In the genomic region with DNA sequence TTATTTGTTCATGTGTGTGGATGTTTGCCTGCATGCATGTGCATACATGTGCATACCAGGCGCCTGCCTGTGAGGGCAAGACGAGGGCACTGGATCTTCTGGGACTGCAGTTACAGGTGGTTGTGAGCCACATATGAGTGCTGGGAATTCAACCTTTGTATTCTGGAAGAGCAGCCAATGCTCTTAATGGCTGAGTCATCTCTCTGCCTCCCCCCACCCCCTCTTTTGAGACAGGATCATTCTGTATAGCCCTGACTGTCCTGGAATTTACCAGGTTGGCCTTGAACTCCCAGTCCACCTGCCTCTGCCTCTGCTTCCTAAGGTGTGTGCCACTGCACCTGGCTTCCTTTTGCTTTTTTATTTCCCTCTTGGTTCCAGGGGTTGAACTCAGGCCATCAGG, we compare ENCODE assay signal across 32 mouse cellular contexts. TPM values are rescaled to one million over a fixed set of nuclear protein-coding genes. Genes with fewer than 3 reads are reported as not detected.
DNase-seq lines count a peak whose midpoint lies in the region; ATAC-seq and TF ChIP-seq lines count a peak whose summit lies in the region.
"Had no signal": no experiment of that assay in that cellular context is flagged by ENCODE, and none has a peak within 500 bp of the region (broad histone marks: within the 10 kb centered on the region; RNA-seq: fewer than 3 reads in every experiment).

No protein-coding gene starts in this region.

- 0 out of 2 replicates have a peak overlapping the region, but pooled peaks have one; percentile 23 for H3K9ac ChIP-seq in liver, embryonic 11.5 days (ENCODE audit: low read depth, low read length)
- H3K9ac ChIP-seq in intestine, embryonic 16.5 days (ENCODE audit: low read depth, low read length) = no peak overlapping the region
- H3K9ac ChIP-seq: embryonic facial prominence, embryonic 12.5 days; hindbrain, embryonic 14.5 days; limb, embryonic 13.5 days; midbrain, embryonic 15.5 days; neural tube, embryonic 15.5 days had no signal

- H3K4me2 ChIP-seq in liver, embryonic 11.5 days = no peak overlapping the region
- H3K4me2 ChIP-seq in intestine, embryonic 16.5 days (ENCODE audit: low read depth, low read length) = no peak overlapping the region
- H3K4me2 ChIP-seq: embryonic facial prominence, embryonic 12.5 days; heart, embryonic 11.5 days; hindbrain, embryonic 14.5 days; limb, embryonic 13.5 days; midbrain, embryonic 15.5 days; neural tube, embryonic 15.5 days had no signal

- H3K9me3 ChIP-seq in liver, embryonic 11.5 days (ENCODE audit: control insufficient read depth, low read length) = no peaks in the 10 kb centered on the region
- H3K9me3 ChIP-seq in intestine, embryonic 16.5 days (ENCODE audit: control insufficient read depth, low read length) = no peaks in the 10 kb centered on the region
- H3K9me3 ChIP-seq: embryonic facial prominence, embryonic 12.5 days; limb, embryonic 13.5 days; midbrain, embryonic 10.5 days; midbrain, embryonic 15.5 days; neural tube, embryonic 15.5 days had no signal

- H3K27ac ChIP-seq in kidney, adult 2 months (ENCODE audit: insufficient read depth, low read depth, low read length) = peak overlapping the region; percentile 36
- no peak overlapping the region for H3K27ac ChIP-seq in liver, embryonic 11.5 days (ENCODE audit: low read depth, low read length)
- peak overlapping the region; percentile 43 for H3K27ac ChIP-seq in bone marrow macrophage, adult 2 months (ENCODE audit: insufficient read depth, low read depth, low read length)
- H3K27ac ChIP-seq in small intestine, adult 2 months (ENCODE audit: insufficient read depth, low read depth, low read length) = 0 out of 2 replicates have a peak overlapping the region, but pooled peaks have one; percentile 1
- no peak overlapping the region; the same call in 1 of the 2 replicates for H3K27ac ChIP-seq in intestine, embryonic 16.5 days (ENCODE audit: low read length)
- H3K27ac ChIP-seq: embryonic facial prominence, embryonic 12.5 days; hindbrain, embryonic 14.5 days; limb, embryonic 13.5 days; midbrain, embryonic 10.5 days; midbrain, embryonic 15.5 days; neural tube, embryonic 15.5 days had no signal

- H3K36me3 ChIP-seq in kidney, adult 2 months (ENCODE audit: control insufficient read depth, insufficient read depth, low read length) = no peaks in the 10 kb centered on the region
- no peaks in the 10 kb centered on the region for H3K36me3 ChIP-seq in liver, embryonic 11.5 days (ENCODE audit: control insufficient read depth, insufficient read depth, low read length)
- H3K36me3 ChIP-seq in small intestine, adult 2 months (ENCODE audit: control insufficient read depth, insufficient read depth, low read length) = no peaks in the 10 kb centered on the region
- H3K36me3 ChIP-seq in intestine, embryonic 16.5 days (ENCODE audit: control insufficient read depth, insufficient read depth, low read length) = no peaks in the 10 kb centered on the region
- H3K36me3 ChIP-seq: embryonic facial prominence, embryonic 12.5 days; limb, embryonic 13.5 days; midbrain, embryonic 10.5 days; midbrain, embryonic 15.5 days; neural tube, embryonic 15.5 days had no signal

- H3K27me3 ChIP-seq in kidney, adult 2 months (replicated peaks; ENCODE audit: control insufficient read depth, insufficient read depth, low read length) = no peaks in the 10 kb centered on the region
- H3K27me3 ChIP-seq in liver, embryonic 11.5 days (replicated peaks; ENCODE audit: control insufficient read depth, insufficient read depth, low read length) = no peaks in the 10 kb centered on the region
- H3K27me3 ChIP-seq in small intestine, adult 2 months (ENCODE audit: control insufficient read depth, insufficient read depth, low read length) = no peaks in the 10 kb centered on the region
- H3K27me3 ChIP-seq in intestine, embryonic 16.5 days (replicated peaks; ENCODE audit: control insufficient read depth, insufficient read depth, low read length) = no peaks in the 10 kb centered on the region
- H3K27me3 ChIP-seq: embryonic facial prominence, embryonic 12.5 days; limb, embryonic 13.5 days; midbrain, embryonic 15.5 days; neural tube, embryonic 15.5 days had no signal

- no peak for ATAC-seq in liver, embryonic 11.5 days (replicated peaks; ENCODE audit: low FRiP score)
- no peak for ATAC-seq in intestine, embryonic 16.5 days
- ATAC-seq: forebrain, embryonic 14.5 days; lung, postnatal 0 days; midbrain, embryonic 15.5 days had no signal

- peaks cover 63% of the 10 kb centered on the region for H3K4me1 ChIP-seq in kidney, adult 2 months (ENCODE audit: control insufficient read depth, insufficient read depth, low read length)
- H3K4me1 ChIP-seq in liver, embryonic 11.5 days (replicated peaks; ENCODE audit: control insufficient read depth, insufficient read depth, low read length) = peaks cover 93% of the 10 kb centered on the region
- H3K4me1 ChIP-seq in bone marrow macrophage, adult 2 months (ENCODE audit: control insufficient read depth, insufficient read depth, low read length) = peaks cover 74% of the 10 kb centered on the region
- H3K4me1 ChIP-seq in small intestine, adult 2 months (ENCODE audit: control insufficient read depth, insufficient read depth, insufficient read length, low read length) = peaks cover 31% of the 10 kb centered on the region
- peaks cover 42% of the 10 kb centered on the region for H3K4me1 ChIP-seq in intestine, embryonic 16.5 days (ENCODE audit: control insufficient read depth, insufficient read depth, low read length)

- no peak for TF ChIP-seq POLR2A in kidney, adult 2 months (IDR thresholded peaks at IDR 0.05; ENCODE audit: low read depth, low read length)
- no peak for TF ChIP-seq POLR2A in bone marrow macrophage, adult 2 months (IDR thresholded peaks at IDR 0.05; ENCODE audit: borderline replicate concordance, low read depth, low read length)
- no peak for TF ChIP-seq POLR2A in small intestine, adult 2 months (IDR thresholded peaks at IDR 0.05; ENCODE audit: low read depth, low read length)

- TF ChIP-seq CTCF in kidney, adult 2 months (conservative IDR thresholded peaks at IDR 0.05; ENCODE audit: insufficient read depth, insufficient read length, low read depth, low read length) = no peak
- TF ChIP-seq CTCF in bone marrow macrophage, adult 2 months (IDR thresholded peaks at IDR 0.05; ENCODE audit: low read depth, low read length) = no peak
- no peak for TF ChIP-seq CTCF in small intestine, adult 2 months (IDR thresholded peaks at IDR 0.05; ENCODE audit: extremely low read depth, insufficient read length, insufficient replicate concordance, low read depth, low read length)

- DNase-seq in kidney, adult 2 months = no peak
- no peak for DNase-seq in kidney, postnatal 4 days
- no peak for DNase-seq in liver, embryonic 11.5 days (ENCODE audit: low spot score)
- no peak for DNase-seq in liver
- DNase-seq in frontal cortex, postnatal 36 days (ENCODE audit: low spot score in 2 of 2) = no peak
- DNase-seq: adrenal gland, adult 8-10 months; cerebellum, adult 11 months; cerebellum, adult 9-11 months; embryo, embryonic 11 days; gastrocnemius, postnatal 25 days; heart, adult 18-20 months; heart, postnatal 36 days; kidney, adult 11 months; lung, adult 18-20 months; lung, postnatal 4 days; right cerebral cortex, postnatal 4 days; thymus, postnatal 4 days had no signal

- 60% methylated on average over 2 of the region's 2 CpGs for WGBS in kidney, adult 2 months
- 79% methylated on average over 2 of the region's 2 CpGs for WGBS in liver, embryonic 11.5 days
- 61% methylated on average over 2 of the region's 2 CpGs for WGBS in small intestine, adult 2 months
- WGBS in intestine, embryonic 16.5 days = 83% methylated on average over 2 of the region's 2 CpGs

- H3K4me3 ChIP-seq in kidney, adult 2 months (ENCODE audit: insufficient read depth, low read depth, low read length) = no peak overlapping the region
- no peak overlapping the region for H3K4me3 ChIP-seq in liver, embryonic 11.5 days (ENCODE audit: low read depth, low read length)
- H3K4me3 ChIP-seq in bone marrow macrophage, adult 2 months (ENCODE audit: insufficient read depth, low read length) = no peak overlapping the region
- H3K4me3 ChIP-seq in small intestine, adult 2 months (ENCODE audit: low read depth, low read length) = no peak overlapping the region
- no peak overlapping the region for H3K4me3 ChIP-seq in intestine, embryonic 16.5 days (ENCODE audit: low read length)
- H3K4me3 ChIP-seq: embryonic facial prominence, embryonic 12.5 days; limb, embryonic 13.5 days; midbrain, embryonic 10.5 days; midbrain, embryonic 15.5 days; neural tube, embryonic 15.5 days had no signal

RNA-seq across cellular contexts. Expression of a gene that starts 2.7 kb away (rescaled TPM):
- 39.1 and 43.0 TPM in 2 replicates for polyA plus RNA-seq in kidney, adult 2 months (2012; rRNA removed)
- 13.4 and 15.1 TPM in 2 replicates for polyA plus RNA-seq in liver, embryonic 11.5 days (2014; fragmentation: Nextera tagmentation; extraction: Ambion mirVana)
- polyA plus RNA-seq in bone marrow macrophage, adult 2 months (2012; ENCODE audit: insufficient read depth, insufficient read length, missing spikeins) = 34.5 and 34.7 TPM in 2 replicates
- 4.0 and 6.8 TPM in 2 replicates for polyA plus RNA-seq in small intestine, adult 2 months (2012; rRNA removed)
- polyA plus RNA-seq in intestine, embryonic 16.5 days (2015; fragmentation: Nextera tagmentation; extraction: Ambion mirVana) = 2.3 and 2.5 TPM in 2 replicates

RNA-seq across cellular contexts. Expression of a gene that starts 22.4 kb away (rescaled TPM):
- polyA plus RNA-seq in kidney, adult 2 months (2012; rRNA removed) = not detected in 2 replicates
- not detected in 2 replicates for polyA plus RNA-seq in liver, embryonic 11.5 days (2014; fragmentation: Nextera tagmentation; extraction: Ambion mirVana)
- not detected in 2 replicates for polyA plus RNA-seq in bone marrow macrophage, adult 2 months (2012; ENCODE audit: insufficient read depth, insufficient read length, missing spikeins)
- 0.32 and 2.0 TPM in 2 replicates for polyA plus RNA-seq in small intestine, adult 2 months (2012; rRNA removed)
- 33.9 and 44.0 TPM in 2 replicates for polyA plus RNA-seq in intestine, embryonic 16.5 days (2015; fragmentation: Nextera tagmentation; extraction: Ambion mirVana)
- polyA plus RNA-seq: forebrain, embryonic 14.5 days; heart, embryonic 11.5 days; heart, embryonic 16.5 days; hindbrain, embryonic 14.5 days; lung, postnatal 0 days; midbrain, embryonic 10.5 days; neural tube, embryonic 15.5 days; testis, adult 2 months; thymus, postnatal 0 days had no signal

RNA-seq across cellular contexts. Expression of a gene that starts 23.6 kb away (rescaled TPM):
- polyA plus RNA-seq in kidney, adult 2 months (2012; rRNA removed) = 114 and 125 TPM in 2 replicates
- 98.1 and 103 TPM in 2 replicates for polyA plus RNA-seq in liver, embryonic 11.5 days (2014; fragmentation: Nextera tagmentation; extraction: Ambion mirVana)
- 31.4 and 36.1 TPM in 2 replicates for polyA plus RNA-seq in bone marrow macrophage, adult 2 months (2012; ENCODE audit: insufficient read depth, insufficient read length, missing spikeins)
- 58.8 and 104 TPM in 2 replicates for polyA plus RNA-seq in small intestine, adult 2 months (2012; rRNA removed)
- 183 and 195 TPM in 2 replicates for polyA plus RNA-seq in intestine, embryonic 16.5 days (2015; fragmentation: Nextera tagmentation; extraction: Ambion mirVana)

RNA-seq across cellular contexts. Expression of a gene that starts 30.2 kb away (rescaled TPM):
- 3.0 and 4.3 TPM in 2 replicates for polyA plus RNA-seq in kidney, adult 2 months (2012; rRNA removed)
- 1.5 and 1.6 TPM in 2 replicates for polyA plus RNA-seq in liver, embryonic 11.5 days (2014; fragmentation: Nextera tagmentation; extraction: Ambion mirVana)
- 13.2 and 14.4 TPM in 2 replicates for polyA plus RNA-seq in bone marrow macrophage, adult 2 months (2012; ENCODE audit: insufficient read depth, insufficient read length, missing spikeins)
- 3.0 and 3.5 TPM in 2 replicates for polyA plus RNA-seq in small intestine, adult 2 months (2012; rRNA removed)
- polyA plus RNA-seq in intestine, embryonic 16.5 days (2015; fragmentation: Nextera tagmentation; extraction: Ambion mirVana) = 0.87 and 1.0 TPM in 2 replicates

RNA-seq across cellular contexts. Expression of a gene that starts 48.1 kb away (rescaled TPM):
- polyA plus RNA-seq in kidney, adult 2 months (2012; rRNA removed) = 2.7 and 3.8 TPM in 2 replicates
- 0.38 and 0.58 TPM in 2 replicates for polyA plus RNA-seq in liver, embryonic 11.5 days (2014; fragmentation: Nextera tagmentation; extraction: Ambion mirVana)
- not detected in 2 replicates for polyA plus RNA-seq in bone marrow macrophage, adult 2 months (2012; ENCODE audit: insufficient read depth, insufficient read length, missing spikeins)
- 1.8 and 2.1 TPM in 2 replicates for polyA plus RNA-seq in small intestine, adult 2 months (2012; rRNA removed)
- 1.1 and 1.5 TPM in 2 replicates for polyA plus RNA-seq in intestine, embryonic 16.5 days (2015; fragmentation: Nextera tagmentation; extraction: Ambion mirVana)

Comparison
In these comparisons a context has a peak if more than half of its experiments do, and no peak if none do; other contexts are left out.
1. H3K27ac ChIP-seq: peak in kidney, adult 2 months (single experiment), bone marrow macrophage, adult 2 months (single experiment) and small intestine, adult 2 months (single experiment); none in liver, embryonic 11.5 days (single experiment) and intestine, embryonic 16.5 days (single experiment).
2. RNA of a gene that starts 22.4 kb away (polyA plus RNA-seq): 33.9 to 44.0 TPM in intestine, embryonic 16.5 days; 0.32 to 2.0 TPM in small intestine, adult 2 months, not detected in liver, embryonic 11.5 days, not detected in kidney, adult 2 months and not detected in bone marrow macrophage, adult 2 months; every median in the first group is over 10 times any median in the second.